Mouse (Mus musculus) heart, postnatal 0 days (tissue): ENCODE data around the gene Homez. TPM values are rescaled to one million over a fixed set of nuclear protein-coding genes. Genes with fewer than 3 reads are reported as not detected.
A peak's percentile ranks its signal among the peaks of the same experiment; 100 is the strongest.

Experiments
- ATAC-seq: fragments of 200-750 bp; cut with Nextera tagmentation; 2 replicates; pipeline ENCODE4 v1.8.0; 2017; ENCODE audit warnings: low read depth, moderate number of reproducible peaks, moderate library complexity; ENCODE audit not compliant: insufficient read depth
- DNase-seq: peaks from one replicate; pipeline ENCODE4 v3.0.0-alpha.2; 2016; ENCODE audit warnings: low spot score
- H3K27ac ChIP-seq: fragments of 300-500 bp; sonication (generic); 2 replicates; pipeline ENCODE4 v1.5.1; 2014; ENCODE audit warnings: low read depth, mild to moderate bottlenecking
- H3K27me3 ChIP-seq: fragments of 300-500 bp; sonication (generic); 2 replicates; pipeline ENCODE4 v1.6.1; 2014; ENCODE audit warnings: low read length, mixed read lengths; ENCODE audit not compliant: control insufficient read depth, insufficient read depth
- H3K36me3 ChIP-seq: fragments of 300-500 bp; sonication (generic); replicated peaks from 2 replicates; pipeline ENCODE4 v1.6.1; 2014; ENCODE audit warnings: low read length, mixed read lengths; ENCODE audit not compliant: control insufficient read depth, insufficient read depth
- H3K4me1 ChIP-seq: fragments of 300-500 bp; sonication (generic); 2 replicates; pipeline ENCODE4 v1.6.1; 2014; ENCODE audit warnings: antibody characterized with exemption; ENCODE audit not compliant: control insufficient read depth, insufficient read depth
- H3K4me2 ChIP-seq: fragments of 300-500 bp; sonication (generic); 2 replicates; pipeline ENCODE4 v1.6.1; 2014; ENCODE audit warnings: low read depth, mild to moderate bottlenecking, low read length, moderate library complexity
- H3K4me3 ChIP-seq: fragments of 300-500 bp; sonication (generic); 2 replicates; pipeline ENCODE4 v1.5.1; 2014; ENCODE audit warnings: low read depth, low read length
- H3K9ac ChIP-seq: fragments of 300-500 bp; sonication (generic); replicated peaks from 2 replicates; pipeline ENCODE4 v1.6.1; 2014; ENCODE audit warnings: low read depth, low read length, mixed read lengths
- H3K9me3 ChIP-seq: fragments of 300-500 bp; sonication (generic); replicated peaks from 2 replicates; pipeline ENCODE4 v1.6.1; 2016; ENCODE audit warnings: low read length; ENCODE audit not compliant: control insufficient read depth
- CTCF ChIP-seq: IDR thresholded peaks from 2 replicates; pipeline ENCODE4 v1.5.1; 2016; ENCODE audit warnings: antibody characterized with exemption, control low read depth, low read depth
- EP300 ChIP-seq: IDR thresholded peaks from 2 replicates; pipeline ENCODE4 v1.6.1; 2016; ENCODE audit warnings: antibody characterized with exemption, low read depth
- WGBS: fragments of 180-500 bp; shearing (Covaris S2); extraction: QIAGEN DNeasy Blood & Tissue Kit; methylation state at CpG from one replicate; pipeline ENCODE4 v1.1.7; 2014; 5-methylcytosine and 5-hydroxymethylcytosine counted together
- polyA plus RNA-seq: library from polyadenylated mRNA; unstranded; fragments of >200 nt; fragmentation: Nextera tagmentation; extraction: Ambion mirVana; gene quantifications from 2 replicates; pipeline ENCODE4 v1.2.1, GENCODE M21; 2015
- total RNA-seq: library from RNA; depleted of rRNA; stranded (reverse); fragments of >200 nt; gene quantifications from 2 replicates; pipeline ENCODE4 v1.2.3, GENCODE M21; 2014; ENCODE audit warnings: low replicate concordance

Gene Homez
- total and polyA plus RNA-seq, 2 experiments from 2014 or later, result 5.1 to 5.4 TPM

DNA sequence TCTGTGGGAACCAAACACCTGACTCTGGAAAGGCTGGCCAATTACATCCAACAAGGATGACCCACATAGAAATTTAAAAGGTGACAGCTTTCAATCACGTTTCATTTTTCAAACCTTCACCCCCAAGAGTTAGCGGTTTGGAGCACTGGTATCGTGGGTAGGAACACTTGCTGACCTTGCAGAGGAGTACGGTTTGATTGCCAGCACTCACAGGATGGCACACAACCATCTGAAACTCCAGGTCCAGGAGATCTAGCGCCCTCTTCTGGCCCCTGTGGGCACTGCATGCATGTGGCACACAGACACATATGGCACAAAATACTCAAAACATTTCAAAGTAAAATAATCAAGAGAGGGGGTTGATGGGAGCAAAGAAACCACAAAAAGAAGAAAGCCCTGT is 3.8 kb downstream of the Homez start:
- no peaks in the 10 kb centered on the region for H3K36me3 ChIP-seq
- no peak overlapping the region for H3K27ac ChIP-seq
- no peaks in the 10 kb centered on the region; the same call in 1 of the 2 replicates for H3K4me1 ChIP-seq
- DNase-seq, result no peak
- no peaks in the 10 kb centered on the region for H3K9me3 ChIP-seq
- TF ChIP-seq EP300, result no peak
- TF ChIP-seq CTCF, result peak; percentile 10; the same call in 1 of the 2 replicates
- no peaks in the 10 kb centered on the region for H3K27me3 ChIP-seq
- ATAC-seq, result no peak
- H3K4me2 ChIP-seq, result no peak overlapping the region
- 57% methylated on average over 5 of the region's 5 CpGs for WGBS
- no peak overlapping the region for H3K9ac ChIP-seq
- no peak overlapping the region for H3K4me3 ChIP-seq

DNA sequence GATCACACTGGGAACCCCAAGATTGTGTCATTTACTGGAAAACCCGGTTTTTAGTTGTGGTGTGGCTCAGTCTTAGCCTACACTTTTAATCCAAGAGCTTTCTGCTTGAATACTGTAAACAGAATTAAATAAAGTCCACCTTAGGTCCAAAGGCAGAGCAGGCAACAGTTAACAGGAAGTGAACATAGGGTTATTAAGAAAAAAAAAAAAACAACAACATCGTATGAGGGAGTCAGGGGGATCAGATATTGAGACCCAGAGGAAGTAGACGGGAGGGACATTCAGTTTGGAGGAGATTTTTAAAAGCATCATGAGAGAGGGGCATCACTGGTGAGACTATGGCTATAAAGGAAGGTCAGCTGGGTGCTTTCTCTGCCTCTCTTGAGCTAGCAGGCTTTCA is 4.5 kb downstream of the Homez start:
- Histone ChIP-seq H3K27me3 (no peaks in the 10 kb centered on the region), H3K9me3 (no peaks in the 10 kb centered on the region), H3K4me3 (no peak overlapping the region), H3K4me1 (no peaks in the 10 kb centered on the region; the same call in 1 of the 2 replicates), H3K27ac (no peak overlapping the region), H3K36me3 (no peaks in the 10 kb centered on the region), H3K4me2 (no peak overlapping the region), H3K9ac (no peak overlapping the region)
- no peak for ATAC-seq
- WGBS, result 46% methylated on average over 3 of the region's 3 CpGs
- no peak for TF ChIP-seq EP300
- TF ChIP-seq CTCF, result no peak
- DNase-seq, result no peak

DNA sequence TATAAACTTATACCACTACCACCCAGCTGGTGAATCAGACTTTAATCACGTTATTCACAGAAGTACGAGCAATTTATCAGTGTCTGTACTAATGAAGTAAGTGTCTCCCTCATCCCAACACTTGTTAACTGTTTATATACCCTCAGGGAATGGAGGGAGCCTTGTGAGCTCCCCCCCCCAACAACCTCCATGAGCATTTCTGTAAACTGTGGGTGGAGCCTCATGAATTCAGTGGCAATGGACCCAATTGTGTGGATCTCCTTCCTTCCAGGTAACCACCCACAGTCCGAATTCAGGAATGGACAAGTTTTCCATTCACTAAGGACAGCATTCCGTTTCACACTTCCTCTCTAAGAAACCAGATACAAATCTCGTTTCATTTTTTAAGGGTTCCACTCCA is 5.1 kb downstream of the Homez start:
- DNase-seq, result no peak
- TF ChIP-seq CTCF (no peak), EP300 (no peak)
- Histone ChIP-seq H3K4me3 (no peak overlapping the region), H3K27me3 (no peaks in the 10 kb centered on the region), H3K9ac (no peak overlapping the region), H3K27ac (no peak overlapping the region), H3K4me1 (no peaks in the 10 kb centered on the region; the same call in 1 of the 2 replicates), H3K9me3 (no peaks in the 10 kb centered on the region), H3K36me3 (no peaks in the 10 kb centered on the region), H3K4me2 (no peak overlapping the region)
- WGBS, result 59% methylated on average over 5 of the region's 5 CpGs
- no peak for ATAC-seq

- Histone ChIP-seq H3K4me3 (peak overlapping the region; percentile 66), H3K4me2 (peak overlapping the region; percentile 82), H3K9me3 (no peaks in the 10 kb centered on the region), H3K27ac (peak overlapping the region; percentile 61; the same call in 1 of the 2 replicates), H3K4me1 (no peaks in the 10 kb centered on the region; the same call in 1 of the 2 replicates), H3K27me3 (no peaks in the 10 kb centered on the region), H3K36me3 (no peaks in the 10 kb centered on the region), H3K9ac (peak overlapping the region; percentile 51)
- WGBS, result 15% methylated on average over 21 of the region's 21 CpGs
- ATAC-seq (no peak), DNase-seq (no peak)
- TF ChIP-seq EP300 (no peak), CTCF (no peak)
These were observed 6.3 kb downstream of the Homez start for GRCm38 (mm10) chr14:54864313-54865036.

DNA sequence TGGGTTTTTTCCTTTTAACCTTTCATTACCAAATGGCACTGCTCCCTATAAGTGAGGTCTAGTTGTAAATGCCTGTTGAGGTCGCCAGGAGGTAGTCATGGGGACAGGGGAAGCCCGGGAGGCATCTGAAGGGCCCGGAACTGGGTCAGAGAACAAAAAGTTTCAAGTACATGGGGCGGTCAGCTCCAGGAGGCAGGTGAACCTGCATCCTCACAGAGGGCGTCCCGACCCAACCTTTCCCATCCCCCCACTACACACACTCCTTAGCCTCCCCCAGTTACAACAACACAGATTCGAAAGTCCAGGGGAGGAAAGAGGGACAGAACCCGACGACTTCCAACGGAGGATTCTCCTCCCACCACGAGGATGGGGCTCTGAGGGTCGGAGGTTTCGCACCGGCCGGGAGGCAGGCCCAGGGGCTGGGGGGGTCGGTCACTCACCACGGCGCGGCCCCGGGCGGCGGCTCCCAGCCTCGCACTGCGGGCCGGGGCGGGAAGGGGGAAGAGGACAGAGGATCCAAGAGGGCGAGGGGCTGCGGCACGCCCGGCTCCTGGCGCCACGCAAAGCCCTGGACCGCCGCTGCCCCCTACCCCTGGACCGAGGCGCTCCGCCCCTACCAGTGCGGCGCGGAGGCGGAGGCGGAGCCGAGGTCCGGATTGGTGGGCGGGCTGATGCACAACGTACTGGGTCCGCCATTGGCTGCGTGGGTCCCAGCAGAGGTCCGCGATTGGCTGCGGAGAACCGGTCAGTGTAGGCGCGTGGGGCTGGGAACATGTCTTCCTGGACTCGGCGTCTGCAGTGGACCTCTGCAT is 7.1 kb downstream of the Homez start:
- Histone ChIP-seq H3K4me3 (peak overlapping the region; percentile 66), H3K27me3 (no peaks in the 10 kb centered on the region), H3K9ac (peak overlapping the region; percentile 62), H3K9me3 (no peaks in the 10 kb centered on the region), H3K4me1 (no peaks in the 10 kb centered on the region; the same call in 1 of the 2 replicates), H3K27ac (peak overlapping the region; percentile 67; the same call in 1 of the 2 replicates), H3K4me2 (peak overlapping the region; percentile 82), H3K36me3 (no peaks in the 10 kb centered on the region)
- WGBS, result under 1% methylated on average over 48 of the region's 56 CpGs
- TF ChIP-seq EP300, result no peak
- TF ChIP-seq CTCF, result no peak
- DNase-seq, result peak; percentile 93
- ATAC-seq, result peak; percentile 100
